Mouse (Mus musculus) right cerebral cortex, postnatal 10 days (tissue): ENCODE measurements at regions not wholly inside any gene's neighbourhood (a gene's known extent, or its start where the extent isn't known, plus 50 kb on each side); places are given as distances from the start of the nearest gene placed in this dataset.
A peak's percentile ranks its signal among the peaks of the same experiment; 100 is the strongest.

ENCODE experiments used
- DNase-seq, 2 experiments: peaks; one replicate each; pipeline ENCODE4 v3.0.0; 2021; ENCODE audit warnings: low spot score in 2 of 2

- peak in 1 of 2 experiments; percentile 58 for DNase-seq
Observed at GRCm38 (mm10) chr8:126682817-126683554, 89.2 kb upstream of the Irf2bp2 start.

DNA sequence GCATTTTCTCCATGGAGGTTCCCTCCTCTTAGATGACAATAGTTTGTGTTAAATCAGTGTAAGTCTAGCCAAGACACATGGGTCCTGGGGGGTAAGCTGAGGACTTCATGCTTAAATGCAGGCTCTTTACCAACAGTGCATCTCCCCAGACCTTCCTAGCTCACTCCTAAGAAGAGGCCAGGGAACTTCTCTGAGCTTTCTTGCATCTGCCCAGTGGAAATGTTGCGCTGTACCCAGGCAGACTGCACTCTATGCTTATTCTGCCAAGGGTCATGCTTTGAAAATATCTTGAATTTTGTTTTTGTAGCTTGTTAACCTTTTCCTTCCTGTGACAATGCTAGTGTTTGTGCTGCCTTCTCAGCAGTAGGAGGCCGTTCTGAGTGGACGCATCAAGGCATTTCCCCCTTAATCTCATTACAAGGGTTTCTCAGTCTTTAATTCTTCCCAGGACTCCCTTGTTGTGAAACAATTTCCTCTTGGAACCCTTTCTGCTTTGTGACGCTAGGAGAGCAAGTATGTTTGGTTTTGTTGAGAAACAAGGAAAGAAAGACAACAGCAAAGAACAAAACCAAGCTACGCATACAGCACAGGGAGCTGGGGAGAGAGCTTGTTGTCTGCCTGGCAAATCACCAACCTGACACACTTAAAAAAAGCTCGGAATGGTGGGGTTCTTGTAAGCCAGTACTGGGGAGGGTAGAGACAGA lies 88.3 kb upstream of the Irf2bp2 start:
- no peak for DNase-seq

- peak in 1 of 2 experiments; percentile 51 for DNase-seq
Observed at GRCm38 (mm10) chr8:126678004-126678751, 84.4 kb upstream of the Irf2bp2 start.

DNA sequence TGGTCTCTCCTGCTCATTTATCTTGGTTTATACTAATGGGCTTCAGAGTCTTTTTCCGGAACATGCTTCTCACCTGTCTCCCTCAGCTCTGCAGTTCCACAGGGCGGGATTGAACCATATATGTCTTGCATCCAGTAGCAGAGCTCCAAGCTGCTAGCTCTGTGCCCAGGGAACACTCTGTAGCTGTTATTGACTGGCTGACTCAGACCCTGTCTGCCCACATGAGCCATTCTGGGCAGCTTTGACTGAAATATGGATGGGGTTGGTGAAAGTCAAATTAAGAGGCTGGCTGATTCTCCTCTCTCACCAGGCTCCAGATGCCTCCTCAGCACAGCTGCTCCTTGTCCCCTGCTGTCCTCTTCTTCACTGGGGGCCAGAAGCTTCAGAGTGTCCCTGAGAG lies 81.4 kb upstream of the Irf2bp2 start:
- no peak for DNase-seq

GRCm38 (mm10) chr8:126673038-126673740 lies 79.4 kb upstream of the Irf2bp2 start:
- DNase-seq, result no peak

GRCm38 (mm10) chr8:126671594-126671993 lies 77.8 kb upstream of the Irf2bp2 start:
- DNase-seq, result no peak

DNA sequence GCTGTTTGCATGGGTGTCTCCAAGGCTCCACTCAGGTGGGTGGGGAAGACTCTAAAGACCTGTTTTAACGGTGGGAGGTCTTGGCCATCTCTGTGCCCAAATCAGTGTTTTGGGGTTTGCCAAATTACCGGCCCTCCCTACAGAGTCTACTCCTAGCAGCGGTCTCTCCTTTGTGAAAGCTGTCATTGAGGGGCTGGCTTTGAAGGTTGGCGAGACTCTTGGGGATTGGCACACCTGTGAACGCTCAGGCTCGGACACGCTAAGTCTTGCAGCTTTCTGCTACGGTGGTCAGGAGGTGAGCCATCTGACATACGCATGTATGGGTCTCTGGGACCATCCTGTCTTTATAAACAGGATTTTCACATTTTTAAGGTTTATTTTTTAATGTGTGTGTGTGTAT lies 76.1 kb upstream of the Irf2bp2 start:
- DNase-seq, result no peak

DNA sequence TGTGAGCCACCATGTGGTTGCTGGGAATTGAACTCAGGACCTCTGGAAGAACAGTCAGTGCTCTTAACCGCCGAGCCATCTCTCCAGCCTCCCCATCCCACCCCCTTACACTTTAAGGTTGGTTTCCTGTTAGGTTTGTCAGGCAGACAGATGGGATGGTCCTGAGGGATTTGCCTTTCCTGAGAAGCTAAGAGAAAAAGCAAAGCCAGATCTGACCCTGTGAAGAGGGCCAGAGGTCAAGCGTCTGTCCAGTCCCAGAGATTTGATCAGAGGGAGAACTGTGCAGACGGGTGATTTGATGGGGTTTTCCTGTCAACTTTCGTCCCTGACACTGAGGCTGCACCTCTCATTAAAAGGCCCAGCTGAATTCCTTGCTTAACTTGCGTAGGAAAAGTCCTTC lies 75.4 kb upstream of the Irf2bp2 start:
- DNase-seq, result no peak

GRCm38 (mm10) chr8:126668657-126669025 lies 74.9 kb upstream of the Irf2bp2 start:
- DNase-seq, result peak; percentile 62 to 66

GRCm38 (mm10) chr8:126667721-126668656 lies 74.2 kb upstream of the Irf2bp2 start:
- peak; percentile 87 to 90 for DNase-seq

DNA sequence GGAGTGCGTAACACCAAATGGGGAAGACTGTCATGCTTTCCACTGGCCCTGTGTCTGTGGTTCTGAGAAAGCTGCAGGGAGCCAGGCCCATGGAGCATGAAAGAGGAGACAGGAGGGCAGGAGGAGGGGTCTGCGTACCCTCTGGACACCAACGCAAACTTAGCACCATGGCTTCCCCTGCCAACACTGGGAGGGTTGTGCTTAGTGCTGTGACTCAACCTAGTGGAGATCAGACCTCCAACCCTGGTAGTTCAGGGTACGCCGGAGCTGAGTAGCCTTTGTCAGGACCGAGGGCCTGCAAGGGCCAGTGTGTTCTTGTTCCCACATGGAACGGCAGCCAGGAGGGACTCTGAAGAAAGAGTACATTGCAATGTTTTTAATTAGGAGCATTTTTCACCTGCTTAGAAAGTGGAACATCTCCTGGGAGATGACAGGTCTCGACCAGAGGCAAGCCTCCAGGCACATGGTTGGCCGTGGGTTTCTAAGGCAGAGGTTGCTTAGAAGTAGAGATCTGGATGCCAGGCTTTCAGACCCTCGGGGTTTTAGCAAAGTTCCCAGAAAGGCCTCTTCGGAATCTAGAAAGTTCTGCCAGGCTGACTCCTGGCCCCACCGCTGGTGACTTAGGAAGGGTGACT lies 73.4 kb upstream of the Irf2bp2 start:
- DNase-seq, result peak; percentile 65 to 76

DNA sequence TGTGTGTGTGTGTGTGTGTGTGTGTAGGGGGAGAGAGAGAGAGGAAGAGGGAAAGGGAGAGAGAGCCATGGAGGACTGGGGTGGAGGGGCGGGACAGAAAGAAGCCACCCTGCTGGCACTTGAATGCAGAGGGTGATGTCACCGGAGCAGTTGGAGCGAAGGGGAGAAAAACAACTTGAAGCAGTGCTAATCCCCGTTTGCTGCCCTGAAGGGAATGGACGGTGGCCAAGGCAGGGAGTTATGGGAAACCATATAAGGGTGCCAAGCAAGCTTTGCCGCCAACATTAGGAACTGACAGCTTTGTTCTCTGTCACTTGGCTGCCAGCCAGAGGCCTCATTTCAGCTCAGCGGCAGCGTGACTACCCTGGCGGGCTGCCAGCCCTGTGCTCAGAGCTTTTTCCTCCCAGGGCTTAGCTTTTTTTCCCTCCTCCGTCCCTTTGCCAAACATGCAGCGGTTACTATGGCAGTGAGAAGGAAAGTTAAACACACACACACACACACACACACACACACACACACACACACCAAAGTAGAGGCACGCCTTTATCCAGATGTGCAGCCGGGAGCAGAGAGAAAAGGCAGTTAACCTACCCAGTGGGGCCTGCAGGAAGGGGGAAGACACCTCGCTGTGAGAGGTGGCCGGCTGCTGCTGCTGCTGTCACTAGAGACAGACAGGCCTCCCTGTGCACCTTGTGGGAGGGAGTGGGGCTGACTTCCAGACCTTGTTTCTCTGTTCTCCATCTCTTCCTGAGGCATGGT lies 72.7 kb upstream of the Irf2bp2 start:
- DNase-seq, result peak; percentile 100

GRCm38 (mm10) chr8:126665581-126666241 lies 71.9 kb upstream of the Irf2bp2 start:
- DNase-seq, result peak; percentile 70 to 82

GRCm38 (mm10) chr8:126664891-126665290 lies 71.1 kb upstream of the Irf2bp2 start:
- DNase-seq, result no peak

DNA sequence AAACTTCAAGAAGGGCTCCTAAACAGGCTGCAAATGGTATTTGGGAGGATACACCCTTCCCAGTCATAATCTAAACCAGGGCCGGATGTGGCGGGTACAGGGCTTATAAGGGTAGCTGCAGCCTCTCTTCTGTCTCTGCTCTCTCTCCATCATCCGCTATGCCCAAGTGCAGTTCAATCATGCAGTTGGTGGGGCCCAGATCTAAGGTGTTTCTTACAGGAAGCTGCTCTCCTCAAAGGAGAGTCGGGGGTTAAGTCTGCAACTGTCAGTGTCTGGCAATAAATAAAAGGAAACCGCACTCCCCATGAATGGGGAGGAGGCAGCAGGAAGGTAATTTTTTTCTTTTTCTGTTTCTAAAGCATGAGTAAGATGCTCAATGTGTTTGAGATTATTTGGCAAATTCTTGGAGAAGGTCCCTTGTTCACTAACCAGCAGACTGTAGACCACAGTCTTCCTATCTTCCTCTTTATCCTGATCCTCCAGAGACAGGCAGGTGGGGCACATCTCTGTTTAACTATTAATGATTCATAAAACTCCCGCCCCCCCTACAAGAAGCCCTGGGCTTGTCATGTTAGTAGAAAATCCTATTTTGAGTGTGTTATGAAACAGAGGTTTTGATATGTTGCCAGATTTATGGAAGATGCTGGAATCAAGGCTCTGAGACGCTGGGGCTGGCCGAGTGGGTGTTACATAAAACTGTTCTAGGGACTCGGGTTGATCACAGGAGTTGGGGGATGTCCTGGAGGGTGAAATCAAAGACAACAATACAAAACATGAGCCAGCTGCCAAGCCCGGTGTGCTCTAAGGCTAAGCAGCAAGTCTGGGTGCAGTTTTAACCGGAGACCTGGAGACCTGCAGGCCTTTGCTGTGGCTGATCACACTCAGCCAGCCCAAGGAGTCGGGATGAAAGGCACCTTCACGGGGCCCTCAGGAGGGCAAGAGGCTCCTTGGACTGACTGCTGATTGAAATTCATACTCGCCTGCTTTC lies 69.3 kb upstream of the Irf2bp2 start:
- no peak for DNase-seq

DNA sequence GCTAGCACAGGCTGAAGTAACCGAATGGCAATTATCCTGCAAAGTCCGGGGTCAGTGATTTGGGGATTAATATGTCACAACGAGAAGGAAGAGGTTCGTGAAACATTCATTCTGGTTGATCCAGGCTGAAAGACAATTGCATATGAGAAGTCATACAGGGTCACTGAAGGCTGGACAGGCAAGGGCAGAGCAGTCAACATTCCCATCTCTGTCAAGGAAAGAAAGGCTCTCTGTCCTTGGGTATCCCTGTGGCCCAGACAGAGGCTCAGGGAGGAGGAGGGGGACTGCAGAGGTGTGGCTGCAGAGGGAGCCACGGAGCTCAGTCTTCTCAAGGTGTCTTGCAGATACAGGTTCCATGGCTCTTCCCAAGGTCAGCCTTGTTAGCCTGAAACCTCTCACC lies 68.4 kb upstream of the Irf2bp2 start:
- DNase-seq, result no peak

DNA sequence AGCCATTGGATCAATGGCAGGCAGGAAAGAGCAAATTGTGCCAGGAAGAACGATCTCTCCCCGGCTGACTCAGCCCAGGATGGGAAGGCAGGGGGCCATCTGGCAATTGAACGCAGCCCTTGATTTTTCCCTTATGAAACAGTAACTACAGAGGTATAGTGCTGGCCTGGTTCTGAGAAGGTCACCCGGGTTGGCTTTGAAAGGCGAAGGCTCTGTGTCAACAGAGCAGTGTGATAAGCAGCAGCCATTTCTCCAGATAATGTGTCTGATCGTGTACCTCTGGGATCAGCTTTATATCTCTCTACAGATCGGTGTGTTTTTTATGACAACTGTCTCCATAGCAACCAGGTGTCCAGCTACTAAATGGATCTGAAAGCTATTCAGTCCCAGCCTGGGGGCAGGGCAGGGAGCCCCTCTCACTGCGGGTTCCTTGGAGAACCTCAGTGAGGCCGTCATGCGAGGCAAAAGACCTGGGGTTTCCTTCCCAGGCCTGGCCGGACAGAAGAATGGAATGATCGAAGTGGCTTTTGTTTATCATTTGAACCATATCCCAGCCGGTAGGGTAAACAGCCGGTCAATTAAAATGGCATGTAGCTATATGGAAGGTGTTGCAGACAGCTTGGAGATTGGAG lies 67.8 kb upstream of the Irf2bp2 start:
- no peak for DNase-seq
